Mouse (Mus musculus): Measurements from ENCODE around the gene Cbx1. TPM values are rescaled to one million over a fixed set of nuclear protein-coding genes. Genes with fewer than 3 reads are reported as not detected.
"Not testable (repeated sequence)": the region's sequence is repeated elsewhere in the genome, so short reads cannot be mapped to it uniquely, and the experiment has no call there.

Gene Cbx1
- polyA plus RNA-seq, 1 experiment = 46.4 TPM

DNA sequence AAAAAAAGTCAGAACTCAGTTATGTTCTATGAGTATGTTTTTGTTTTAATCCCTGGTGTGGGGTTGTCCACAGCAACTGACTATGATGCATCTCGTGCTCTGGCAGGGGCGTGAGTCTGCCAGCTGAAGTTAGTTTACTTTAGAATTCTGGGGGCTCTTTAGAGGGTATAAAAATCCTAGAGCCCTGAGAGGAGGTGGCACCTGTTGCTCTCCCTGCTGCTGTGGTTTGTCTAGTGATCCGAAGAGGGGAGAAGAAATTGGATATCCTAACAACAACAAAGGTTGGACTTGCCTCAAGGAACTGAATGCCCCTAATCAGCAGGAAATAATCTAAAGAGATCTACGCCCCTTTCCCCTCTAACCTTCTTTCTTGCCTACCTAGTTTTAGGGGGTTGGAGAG lies 49.4 kb downstream of the Cbx1 start:
- DNase-seq (ENCODE audit: low spot score) = no peak

GRCm38 (mm10) chr11:96839428-96839827 lies 50.5 kb downstream of the Cbx1 start:
- no peak for DNase-seq (ENCODE audit: low spot score)

- DNase-seq (ENCODE audit: low spot score) = no peak
These were observed 51.0 kb downstream of the Cbx1 start for GRCm38 (mm10) chr11:96839877-96840276.

GRCm38 (mm10) chr11:96840290-96840689 lies 51.4 kb downstream of the Cbx1 start:
- DNase-seq (ENCODE audit: low spot score) = no peak

- no peak for DNase-seq (ENCODE audit: low spot score)
These were observed 54.7 kb downstream of the Cbx1 start for GRCm38 (mm10) chr11:96843627-96844026.

DNA sequence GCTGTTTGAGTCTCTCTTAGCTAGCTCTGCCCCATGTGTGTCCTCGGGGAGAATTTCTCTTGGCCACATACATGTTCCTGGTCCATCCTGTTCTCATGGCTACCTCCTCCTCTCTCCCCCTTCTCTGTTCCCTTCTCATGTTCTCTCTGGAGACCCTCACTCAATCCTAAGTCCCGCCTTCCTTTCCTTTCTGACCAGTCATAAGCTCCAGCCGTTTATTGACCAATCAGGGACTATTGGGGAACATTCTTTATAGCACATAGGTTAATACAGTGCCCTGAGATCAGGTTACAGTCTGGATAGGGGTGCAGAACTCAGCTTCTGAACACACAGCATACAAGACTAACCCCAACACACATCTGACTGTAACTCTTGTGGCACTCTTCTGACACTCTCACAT lies 58.3 kb downstream of the Cbx1 start:
- no peak for DNase-seq (ENCODE audit: low spot score)

- DNase-seq (ENCODE audit: low spot score) = no peak
These were observed 59.8 kb downstream of the Cbx1 start for GRCm38 (mm10) chr11:96848694-96849093.

DNA sequence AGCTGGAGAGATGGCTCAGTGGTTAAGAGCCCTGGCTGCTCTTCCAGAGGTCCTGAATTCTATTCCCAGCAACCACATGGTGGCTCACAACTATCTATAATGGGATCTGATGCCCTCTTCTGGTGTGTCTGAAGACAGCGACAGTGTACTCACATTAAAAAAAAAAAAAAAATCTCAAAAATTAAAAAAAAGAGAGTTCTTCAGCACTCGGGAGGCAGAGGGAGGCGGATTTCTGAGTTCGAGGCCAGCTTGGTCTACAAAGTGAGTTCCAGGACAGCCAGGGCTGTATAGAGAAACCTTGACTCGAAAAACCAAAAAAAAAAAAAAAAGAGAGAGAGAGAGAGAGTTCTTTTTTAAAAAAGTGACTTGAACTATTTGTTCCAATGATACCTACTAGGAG lies 60.2 kb downstream of the Cbx1 start:
- DNase-seq (ENCODE audit: low spot score) = not testable (repeated sequence)

DNA sequence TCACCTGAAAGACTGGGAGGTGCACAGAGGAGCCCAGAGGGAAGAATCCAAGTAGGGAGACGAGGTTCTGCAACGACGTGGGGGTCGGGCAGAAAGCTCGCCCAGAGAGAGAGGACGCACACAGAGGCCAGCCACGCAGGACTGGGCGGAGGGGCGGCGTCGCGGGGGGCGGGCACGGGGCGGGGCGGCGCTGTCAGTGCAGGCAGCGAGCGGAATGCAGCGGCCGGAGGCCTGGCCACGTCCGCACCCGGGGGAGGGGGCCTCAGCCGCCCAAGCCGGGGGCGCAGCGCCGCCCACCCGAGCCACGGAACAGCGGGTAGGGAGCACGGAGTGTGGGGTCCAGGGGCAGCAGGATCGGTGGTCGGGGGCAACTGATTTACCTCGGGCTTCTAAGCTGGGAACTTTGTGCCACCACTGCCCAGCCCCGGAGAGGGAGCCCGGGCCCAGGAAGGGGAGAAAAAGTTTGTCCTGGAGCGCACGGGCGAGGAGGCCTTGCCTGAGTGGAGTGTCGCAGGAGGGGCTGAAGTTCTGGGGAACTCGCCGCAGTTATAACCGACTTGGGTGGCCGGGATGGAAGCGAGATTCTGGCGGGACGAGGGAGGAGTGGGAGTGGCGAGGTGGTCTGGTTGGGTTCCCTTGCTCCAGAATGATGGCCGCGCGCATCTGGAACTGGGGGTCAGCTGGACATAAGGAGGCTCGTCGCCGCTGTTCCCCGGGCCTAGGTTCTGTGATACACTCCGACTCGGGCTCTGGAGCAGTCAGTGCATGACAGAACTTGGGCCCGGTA lies 60.9 kb downstream of the Cbx1 start, which contains the start of gene Copz2:
TSS of gene Copz2 (plus strand) at position 190 of the 787 bp plus-strand sequence.
- DNase-seq (ENCODE audit: low spot score) = peak; percentile 65

- no peak for DNase-seq (ENCODE audit: low spot score)
These were observed 68.5 kb downstream of the Cbx1 start for GRCm38 (mm10) chr11:96857446-96857845.

Other genes starting within 250 kb of the Cbx1 start
- gene Snx11, start 11.6 kb upstream of the Cbx1 start, polyA plus RNA-seq (2012; rRNA removed) = 26.0 and 30.0 TPM in 2 replicates
- gene Nfe2l1, start 40.8 kb downstream of the Cbx1 start, polyA plus RNA-seq (2012; rRNA removed) = 120 and 137 TPM in 2 replicates
- 111 and 117 TPM in 2 replicates for gene Copz2, start 60.7 kb downstream of the Cbx1 start, polyA plus RNA-seq (2012; rRNA removed)
- gene Cdk5rap3, start 127.4 kb downstream of the Cbx1 start, polyA plus RNA-seq (2012; rRNA removed) = 46.5 and 47.5 TPM in 2 replicates
- 7.6 and 8.9 TPM in 2 replicates for gene Prr15l, start 139.0 kb downstream of the Cbx1 start, polyA plus RNA-seq (2012; rRNA removed)
- 22.4 and 25.5 TPM in 2 replicates for gene Pnpo, start 154.9 kb downstream of the Cbx1 start, polyA plus RNA-seq (2012; rRNA removed)
- 7.7 and 13.9 TPM in 2 replicates for gene Sp2, start 193.8 kb downstream of the Cbx1 start, polyA plus RNA-seq (2012; rRNA removed)
- gene Sp6, start 224.3 kb downstream of the Cbx1 start, polyA plus RNA-seq (2012; rRNA removed) = 6.7 and 7.6 TPM in 2 replicates
- gene Scrn2, start 240.8 kb downstream of the Cbx1 start, polyA plus RNA-seq (2012; rRNA removed) = 10.3 and 12.5 TPM in 2 replicates

All from urinary bladder, adult 2 months (tissue).